Mouse (Mus musculus) forelimb bud, embryonic 11.5 days (tissue): ENCODE data around the gene 6030458C11Rik.

Source experiments
- DNase-seq: peaks from one replicate; pipeline ENCODE4 v3.0.0-alpha.2; 2012; ENCODE audit warnings: low read depth, low spot score

The 6030458C11Rik gene

DNA sequence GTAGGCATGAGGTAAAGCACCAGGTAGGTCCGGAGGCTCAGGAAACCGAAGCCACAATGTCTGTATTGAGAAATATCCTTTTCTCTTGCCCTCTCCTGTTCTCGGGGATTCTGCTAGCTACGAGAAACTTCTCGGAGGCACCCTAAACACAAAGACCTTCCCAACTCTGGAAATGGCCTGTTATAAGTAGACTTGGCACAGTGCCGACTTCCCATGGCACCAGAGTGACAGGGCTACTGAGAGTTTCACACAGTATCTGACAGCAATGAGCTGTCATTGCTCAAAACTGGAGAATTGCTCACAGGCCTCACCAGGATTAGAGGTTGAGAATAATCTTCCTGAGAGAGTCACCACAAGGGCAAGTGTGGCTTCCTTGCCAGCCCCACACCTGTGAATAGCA is 63.7 kb downstream of the 6030458C11Rik start:
- DNase-seq = no peak

DNA sequence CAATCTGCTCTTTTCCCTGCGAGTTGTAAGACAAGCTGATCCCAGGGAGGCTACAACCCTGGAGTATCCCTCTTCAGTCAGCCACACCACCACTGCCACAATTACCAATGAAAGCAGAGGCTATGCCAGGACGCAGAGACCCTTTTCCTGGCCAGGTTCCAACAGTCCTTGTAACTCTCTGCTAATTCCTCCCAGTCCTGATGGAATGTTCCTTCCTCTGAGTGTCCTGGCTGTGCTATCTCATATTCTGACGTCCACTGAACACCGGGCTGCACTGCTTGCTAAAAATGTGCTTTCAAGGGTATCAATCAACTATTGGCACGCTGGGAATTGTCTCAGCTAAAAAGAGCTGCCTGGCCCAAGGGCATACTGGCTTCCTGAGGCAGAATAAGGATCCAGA is 66.0 kb downstream of the 6030458C11Rik start:
- DNase-seq = no peak
